Mouse (Mus musculus) megakaryocyte progenitor cell, adult 5-6 weeks (primary cell): ENCODE measurements around the gene Acta1. TPM values are rescaled to one million over a fixed set of nuclear protein-coding genes. Genes with fewer than 3 reads are reported as not detected.

ENCODE experiments used
- ATAC-seq: replicated peaks from 2 replicates; pipeline ENCODE4 v1.8.0; 2016; ENCODE audit warnings: mild to moderate bottlenecking, moderate TSS enrichment, inconsistent platforms; ENCODE audit not compliant: poor library complexity
- total RNA-seq, 2 experiments: library from RNA; stranded (forward) in 1 of 2; stranded (reverse) in 1 of 2; fragments of 157-497, 149-512 nt in 1 of 2; fragments of 200-1000 nt in 1 of 2; gene quantifications; 2 replicates each; pipeline versions ENCODE4 v1.2.3 to v1.2.4; 2015 to 2017

The Acta1 gene
- total RNA-seq, 2 experiments from 2014 or later: not detected

GRCm38 (mm10) chr8:123884721-123885565, 9.6 kb downstream of the Acta1 start:
- no peak for ATAC-seq

GRCm38 (mm10) chr8:123883094-123883493, 11.5 kb downstream of the Acta1 start:
- no peak for ATAC-seq

- no peak for ATAC-seq
These were observed 12.1 kb downstream of the Acta1 start for GRCm38 (mm10) chr8:123882412-123882811.

- no peak for ATAC-seq
These were observed 13.7 kb downstream of the Acta1 start for GRCm38 (mm10) chr8:123880821-123881350.

GRCm38 (mm10) chr8:123880271-123880670, 14.3 kb downstream of the Acta1 start:
- ATAC-seq: no peak

- ATAC-seq: no peak
These were observed 16.7 kb downstream of the Acta1 start for GRCm38 (mm10) chr8:123877865-123878264.

GRCm38 (mm10) chr8:123874324-123874723, 20.2 kb downstream of the Acta1 start:
- no peak for ATAC-seq

GRCm38 (mm10) chr8:123873364-123873763, 21.2 kb downstream of the Acta1 start:
- no peak for ATAC-seq

GRCm38 (mm10) chr8:123872048-123872447, 22.5 kb downstream of the Acta1 start:
- ATAC-seq: no peak

GRCm38 (mm10) chr8:123866971-123867370, 27.6 kb downstream of the Acta1 start:
- ATAC-seq: no peak

- ATAC-seq: no peak
These were observed 28.8 kb downstream of the Acta1 start for GRCm38 (mm10) chr8:123865786-123866185.

- no peak for ATAC-seq
These were observed 34.2 kb downstream of the Acta1 start for GRCm38 (mm10) chr8:123860386-123860785.

GRCm38 (mm10) chr8:123859648-123860259, 34.8 kb downstream of the Acta1 start, which contains the start of gene Ccsap:
TSS of gene Ccsap (minus strand) at chr8:123860209.
- peak; percentile 47 for ATAC-seq

- ATAC-seq: peak; percentile 93
These were observed 35.5 kb downstream of the Acta1 start for GRCm38 (mm10) chr8:123858941-123859647.

- peak; percentile 13 for ATAC-seq
These were observed 36.0 kb downstream of the Acta1 start for GRCm38 (mm10) chr8:123858574-123858940.

GRCm38 (mm10) chr8:123857361-123857760, 37.2 kb downstream of the Acta1 start:
- ATAC-seq: no peak

- no peak for ATAC-seq
These were observed 39.6 kb downstream of the Acta1 start for GRCm38 (mm10) chr8:123854733-123855475.

GRCm38 (mm10) chr8:123854252-123854651, 40.3 kb downstream of the Acta1 start:
- ATAC-seq: no peak

GRCm38 (mm10) chr8:123851590-123851989, 43.0 kb downstream of the Acta1 start:
- no peak for ATAC-seq

- ATAC-seq: no peak
These were observed 45.2 kb downstream of the Acta1 start for GRCm38 (mm10) chr8:123849352-123849751.

- no peak for ATAC-seq
These were observed 47.0 kb downstream of the Acta1 start for GRCm38 (mm10) chr8:123847546-123847945.
